Mouse (Mus musculus) embryonic fibroblast, embryonic 13.5 days (primary cell): ENCODE data around the gene Prickle2.

Experiments used
- CTCF ChIP-seq: IDR thresholded peaks from 2 replicates; pipeline ENCODE4 v1.5.1; 2011; ENCODE audit warnings: mild to moderate bottlenecking, control low read depth, low read length, moderate library complexity, borderline replicate concordance; ENCODE audit not compliant: insufficient read depth
- POLR2A ChIP-seq: IDR thresholded peaks from 2 replicates; pipeline ENCODE4 v1.6.1; 2011; ENCODE audit warnings: low read depth, mild to moderate bottlenecking, control low read depth, low read length, moderate library complexity

DNA sequence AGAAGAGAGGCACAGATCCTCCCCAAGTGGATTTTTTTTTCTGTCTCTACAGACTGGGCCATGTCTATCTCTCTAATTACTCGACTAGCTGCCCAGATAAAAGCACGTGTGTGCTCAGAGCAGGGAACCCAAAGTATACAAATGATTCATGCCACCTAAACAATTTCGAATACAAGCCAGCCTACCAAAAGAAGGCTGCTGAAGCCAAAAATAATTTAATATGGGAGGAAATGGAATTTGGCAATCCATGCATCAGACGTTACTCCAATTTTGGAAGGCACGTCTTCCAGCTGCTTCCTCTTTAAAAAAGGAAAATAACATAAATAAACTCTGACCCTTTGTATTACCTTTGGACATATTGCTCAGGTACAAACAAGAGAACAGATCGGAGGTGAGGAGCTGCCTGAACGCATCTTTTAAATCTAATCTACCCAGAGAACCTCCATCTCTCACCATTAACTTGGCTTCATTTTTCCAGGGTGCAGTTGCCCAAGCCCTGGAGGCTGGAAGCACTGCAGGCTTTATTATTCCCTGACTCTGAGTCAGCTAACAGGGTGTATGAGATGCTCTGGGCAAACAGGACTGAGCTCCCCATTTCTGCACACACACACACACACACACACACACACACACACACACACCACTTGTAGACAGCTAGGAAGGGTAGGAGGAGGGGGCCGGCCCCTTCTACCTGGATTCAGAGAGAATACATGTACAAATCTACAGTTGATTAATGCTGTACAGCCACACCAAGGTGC is 172.5 kb downstream of the Prickle2 start:
- TF ChIP-seq CTCF: no peak
- TF ChIP-seq POLR2A: no peak
